Mouse (Mus musculus): ENCODE measurements at regions not wholly inside any gene's neighbourhood (a gene's known extent, or its start where the extent isn't known, plus 50 kb on each side); places are given as distances from the start of the nearest gene placed in this dataset.

DNA sequence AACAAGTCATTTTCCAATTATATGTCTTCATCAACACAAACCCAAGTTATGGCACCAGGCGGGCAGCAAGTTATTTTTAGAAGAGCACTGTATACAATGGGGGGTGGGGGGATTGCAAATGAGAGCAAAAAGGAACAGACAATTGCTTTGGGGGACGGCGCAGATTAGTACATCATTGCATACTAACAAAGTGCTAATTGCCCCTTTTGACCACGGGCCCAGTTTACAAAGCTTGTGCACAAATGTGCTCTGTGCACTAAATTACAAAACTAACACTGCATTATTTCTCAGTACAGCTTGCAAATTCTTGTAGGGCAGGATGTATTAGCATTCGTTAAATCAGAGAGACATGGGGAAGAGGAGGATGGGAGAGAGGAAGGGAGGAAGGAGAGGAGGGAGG is 116.3 kb upstream of the Cmc1 start:
- H3K4me3 ChIP-seq, result no peak overlapping the region
- no peak for ATAC-seq (ENCODE audit: insufficient number of reproducible peaks, insufficient read depth, low FRiP score, low TSS enrichment, low read depth)
- H3K4me2 ChIP-seq, result no peak overlapping the region
- H3K9ac ChIP-seq, result no peak overlapping the region
- H3K9me3 ChIP-seq, result no peaks in the 10 kb centered on the region
- H3K27ac ChIP-seq, result no peak overlapping the region
- WGBS, result 63% methylated on average over 5 of the region's 5 CpGs
- no peaks in the 10 kb centered on the region for H3K4me1 ChIP-seq
- no peaks in the 10 kb centered on the region for H3K36me3 ChIP-seq
- no peaks in the 10 kb centered on the region for H3K27me3 ChIP-seq

DNA sequence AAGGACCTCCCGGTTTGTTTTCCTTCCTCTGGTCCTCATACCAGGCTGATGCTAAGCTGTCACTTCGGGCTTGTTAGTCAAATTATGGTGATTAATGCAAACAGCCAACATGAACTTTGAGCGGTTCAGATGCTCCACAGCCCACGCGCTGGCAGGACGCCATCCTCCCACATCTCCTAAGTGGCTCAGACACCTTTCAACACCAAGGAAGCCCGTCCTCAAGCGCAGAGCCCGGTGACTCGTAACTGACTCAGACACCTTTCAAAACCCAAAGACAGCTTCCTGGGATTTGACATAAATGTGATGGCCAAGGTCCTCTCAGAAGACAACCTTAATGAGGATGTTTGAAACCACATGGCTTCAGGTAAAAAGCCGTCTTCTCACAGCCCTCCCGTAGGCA is 121.7 kb upstream of the Cmc1 start:
- WGBS, result 88% methylated on average over 12 of the region's 12 CpGs
- H3K4me1 ChIP-seq, result no peaks in the 10 kb centered on the region
- no peak for ATAC-seq (ENCODE audit: insufficient number of reproducible peaks, insufficient read depth, low FRiP score, low TSS enrichment, low read depth)
- H3K27ac ChIP-seq, result no peak overlapping the region
- H3K9ac ChIP-seq, result no peak overlapping the region
- no peak overlapping the region for H3K4me2 ChIP-seq
- H3K4me3 ChIP-seq, result no peak overlapping the region
- no peaks in the 10 kb centered on the region for H3K36me3 ChIP-seq
- H3K27me3 ChIP-seq, result no peaks in the 10 kb centered on the region
- H3K9me3 ChIP-seq, result no peaks in the 10 kb centered on the region

DNA sequence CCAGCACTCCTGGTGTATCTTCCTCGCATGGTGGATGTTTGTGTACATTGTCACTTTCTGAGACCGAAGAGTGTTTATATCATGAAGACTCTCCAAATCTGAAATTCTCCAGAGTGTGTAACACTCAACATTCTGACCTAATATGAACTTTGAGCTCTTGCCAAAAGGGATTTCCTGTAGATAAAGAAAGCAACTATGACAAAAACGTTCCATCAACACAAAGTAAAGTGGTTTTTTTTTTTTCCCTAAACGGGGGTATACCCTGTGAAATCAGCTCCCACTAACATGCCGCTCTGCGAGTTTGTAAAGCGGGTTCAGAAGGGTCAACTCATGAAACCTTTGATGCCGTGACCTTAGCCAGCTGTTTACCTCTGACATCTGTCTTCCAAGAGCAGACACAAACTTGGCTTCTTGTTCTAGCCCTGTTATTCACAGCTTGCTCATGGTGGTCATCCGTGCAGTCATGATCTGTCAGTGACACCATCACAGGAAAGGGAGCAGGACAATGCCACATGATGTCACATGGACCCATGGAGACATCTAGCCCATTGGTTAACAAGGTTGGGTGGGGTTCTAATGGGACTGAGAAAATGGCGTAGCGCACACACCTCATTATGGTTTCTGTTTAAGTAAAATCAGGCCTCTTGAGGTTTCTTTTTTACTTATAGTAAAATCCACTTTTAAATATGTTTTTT is 122.9 kb upstream of the Cmc1 start:
- Histone ChIP-seq H3K4me1 (no peaks in the 10 kb centered on the region), H3K9me3 (no peaks in the 10 kb centered on the region), H3K4me2 (no peak overlapping the region), H3K9ac (no peak overlapping the region), H3K4me3 (no peak overlapping the region), H3K36me3 (no peaks in the 10 kb centered on the region), H3K27ac (no peak overlapping the region), H3K27me3 (no peaks in the 10 kb centered on the region)
- ATAC-seq (ENCODE audit: insufficient number of reproducible peaks, insufficient read depth, low FRiP score, low TSS enrichment, low read depth), result no peak
- 79% methylated on average over 11 of the region's 11 CpGs for WGBS

DNA sequence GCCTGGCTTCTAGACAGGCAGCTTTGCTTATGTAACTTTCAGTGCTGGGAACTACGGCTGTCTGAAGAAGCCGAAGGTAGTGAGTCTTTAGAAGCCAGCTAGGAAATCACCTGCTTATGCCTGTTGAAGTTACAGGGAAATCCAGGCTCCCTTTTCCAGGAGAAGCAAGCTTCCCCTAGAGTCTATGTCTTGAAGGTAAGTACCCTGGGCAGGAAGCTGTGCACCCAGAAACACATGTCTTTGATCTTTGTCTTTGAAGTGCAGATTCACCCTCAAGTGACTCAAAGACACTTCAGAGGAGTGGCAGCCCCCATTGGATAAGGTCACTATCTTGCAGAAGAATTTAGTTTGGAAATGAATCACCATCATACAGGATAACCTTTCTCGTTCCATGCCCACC is 135.5 kb upstream of the Cmc1 start:
- Histone ChIP-seq H3K4me3 (no peak overlapping the region), H3K27me3 (no peaks in the 10 kb centered on the region), H3K36me3 (no peaks in the 10 kb centered on the region), H3K4me2 (no peak overlapping the region), H3K9me3 (no peaks in the 10 kb centered on the region), H3K9ac (no peak overlapping the region), H3K27ac (no peak overlapping the region), H3K4me1 (no peaks in the 10 kb centered on the region)
- ATAC-seq (ENCODE audit: insufficient number of reproducible peaks, insufficient read depth, low FRiP score, low TSS enrichment, low read depth), result no peak
- WGBS, result 71% methylated on average over 3 of the region's 3 CpGs

DNA sequence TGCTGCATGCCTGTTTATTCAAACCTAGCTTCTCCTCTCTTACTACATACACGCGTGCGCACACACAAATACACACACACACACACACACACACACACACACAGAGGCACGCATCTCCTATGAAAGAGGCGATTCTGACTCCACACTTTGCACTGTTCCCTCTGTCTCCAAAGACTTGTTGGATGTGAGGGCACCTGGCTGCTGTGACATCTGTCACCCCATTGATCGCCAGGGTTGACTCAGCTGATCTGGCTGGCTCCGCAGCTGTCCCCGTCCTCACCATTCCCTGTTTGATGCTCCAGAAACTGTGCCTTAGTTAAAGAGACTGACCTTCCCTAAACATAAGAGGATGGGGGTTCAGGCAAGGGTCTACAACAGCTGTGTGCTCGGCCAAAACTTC is 137.6 kb upstream of the Cmc1 start:
- no peaks in the 10 kb centered on the region for H3K9me3 ChIP-seq
- no peak overlapping the region for H3K9ac ChIP-seq
- no peak overlapping the region for H3K4me3 ChIP-seq
- no peak overlapping the region for H3K27ac ChIP-seq
- ATAC-seq (ENCODE audit: insufficient number of reproducible peaks, insufficient read depth, low FRiP score, low TSS enrichment, low read depth), result no peak
- no peaks in the 10 kb centered on the region for H3K27me3 ChIP-seq
- no peaks in the 10 kb centered on the region for H3K4me1 ChIP-seq
- 87% methylated on average over 9 of the region's 9 CpGs for WGBS
- H3K4me2 ChIP-seq, result no peak overlapping the region
- no peaks in the 10 kb centered on the region for H3K36me3 ChIP-seq

DNA sequence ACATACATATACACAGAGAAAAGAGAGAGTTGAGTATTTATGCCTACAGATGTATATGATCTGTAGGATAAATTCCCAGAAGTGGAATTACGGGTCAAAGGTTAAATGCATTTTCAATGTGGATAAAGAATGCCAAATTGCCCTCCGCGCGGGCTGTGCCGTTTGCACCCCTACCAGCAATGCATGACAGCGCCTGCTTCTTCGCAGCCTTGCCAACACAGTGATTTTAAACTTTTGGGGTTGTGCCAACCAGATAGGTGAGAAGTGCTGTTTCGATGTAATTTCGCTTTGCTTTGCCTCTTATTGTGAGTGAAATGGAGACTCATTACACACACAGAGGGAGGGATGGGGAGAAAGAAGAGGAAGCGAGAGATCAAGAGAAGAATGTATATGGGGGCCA is 142.9 kb upstream of the Cmc1 start:
- no peak for ATAC-seq (ENCODE audit: insufficient number of reproducible peaks, insufficient read depth, low FRiP score, low TSS enrichment, low read depth)
- Histone ChIP-seq H3K27ac (no peak overlapping the region), H3K9ac (no peak overlapping the region)

DNA sequence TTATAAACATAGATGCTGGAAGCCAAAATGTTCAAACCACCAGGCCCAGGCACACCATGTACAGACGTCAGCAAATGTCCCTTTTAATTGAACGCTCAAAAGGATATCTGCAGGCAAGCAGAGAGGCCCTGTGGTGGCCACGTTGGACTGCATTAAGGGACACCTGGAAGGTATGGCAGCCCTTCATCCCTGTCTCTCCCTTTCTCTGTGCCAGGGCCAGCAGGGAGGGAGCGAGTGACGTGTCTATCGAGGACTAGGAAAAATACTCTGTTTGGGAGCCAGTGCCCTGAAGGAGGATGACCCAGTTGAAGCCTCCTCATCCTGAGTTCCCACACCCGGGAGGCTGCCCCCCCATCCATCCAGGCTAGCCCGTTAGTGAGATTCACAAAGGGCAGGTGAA is 144.0 kb upstream of the Cmc1 start:
- H3K4me3 ChIP-seq, result no peak overlapping the region
- H3K27ac ChIP-seq, result no peak overlapping the region
- H3K9me3 ChIP-seq, result no peaks in the 10 kb centered on the region
- no peak overlapping the region for H3K9ac ChIP-seq
- H3K36me3 ChIP-seq, result no peaks in the 10 kb centered on the region
- no peak overlapping the region for H3K4me2 ChIP-seq
- H3K4me1 ChIP-seq, result no peaks in the 10 kb centered on the region
- no peaks in the 10 kb centered on the region for H3K27me3 ChIP-seq
- ATAC-seq (ENCODE audit: insufficient number of reproducible peaks, insufficient read depth, low FRiP score, low TSS enrichment, low read depth), result no peak
- WGBS, result 78% methylated on average over 8 of the region's 8 CpGs

More for the DNA sequence above, 142.9 kb upstream of the Cmc1 start:
- no peak overlapping the region for H3K4me3 ChIP-seq
- 88% methylated on average over 10 of the region's 10 CpGs for WGBS
- no peaks in the 10 kb centered on the region for H3K36me3 ChIP-seq
- H3K4me1 ChIP-seq, result no peaks in the 10 kb centered on the region
- no peaks in the 10 kb centered on the region for H3K27me3 ChIP-seq
- H3K9me3 ChIP-seq, result no peaks in the 10 kb centered on the region
- H3K4me2 ChIP-seq, result no peak overlapping the region

DNA sequence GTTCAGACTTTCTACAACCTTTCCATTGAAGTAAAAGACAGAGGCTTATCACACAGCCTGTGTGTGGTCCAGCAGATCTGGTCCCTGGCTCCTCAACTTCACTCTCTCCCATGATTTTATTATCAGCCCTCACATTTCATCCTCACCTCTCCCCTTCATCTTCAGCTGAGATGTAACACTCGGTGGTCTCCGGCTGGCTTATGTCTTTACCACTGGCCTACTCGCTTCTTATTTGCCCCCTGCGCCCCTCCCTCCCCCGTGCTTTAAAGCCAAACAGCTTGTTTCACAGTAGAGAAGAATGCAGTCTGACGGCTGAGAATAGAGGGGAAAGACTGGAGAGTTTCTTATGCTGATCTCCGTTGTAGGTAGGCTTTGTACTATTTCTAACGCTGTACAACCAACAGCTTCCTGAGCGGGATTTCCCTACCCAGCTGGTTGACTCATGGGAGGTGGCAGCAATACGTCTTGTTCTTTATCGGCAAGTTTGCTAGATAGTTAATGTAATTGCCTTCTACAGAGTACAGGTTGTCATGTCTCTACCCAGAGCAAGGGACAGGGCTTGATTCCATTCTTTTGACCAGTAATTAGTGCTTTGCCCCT is 152.9 kb upstream of the Cmc1 start:
- H3K4me1 ChIP-seq, result no peaks in the 10 kb centered on the region
- no peak overlapping the region for H3K27ac ChIP-seq
- no peaks in the 10 kb centered on the region for H3K27me3 ChIP-seq
- H3K36me3 ChIP-seq, result no peaks in the 10 kb centered on the region
- no peak overlapping the region for H3K4me2 ChIP-seq
- H3K4me3 ChIP-seq, result no peak overlapping the region
- ATAC-seq (ENCODE audit: insufficient number of reproducible peaks, insufficient read depth, low FRiP score, low TSS enrichment, low read depth), result no peak
- no peak overlapping the region for H3K9ac ChIP-seq
- WGBS, result 77% methylated on average over 11 of the region's 11 CpGs
- H3K9me3 ChIP-seq, result no peaks in the 10 kb centered on the region

DNA sequence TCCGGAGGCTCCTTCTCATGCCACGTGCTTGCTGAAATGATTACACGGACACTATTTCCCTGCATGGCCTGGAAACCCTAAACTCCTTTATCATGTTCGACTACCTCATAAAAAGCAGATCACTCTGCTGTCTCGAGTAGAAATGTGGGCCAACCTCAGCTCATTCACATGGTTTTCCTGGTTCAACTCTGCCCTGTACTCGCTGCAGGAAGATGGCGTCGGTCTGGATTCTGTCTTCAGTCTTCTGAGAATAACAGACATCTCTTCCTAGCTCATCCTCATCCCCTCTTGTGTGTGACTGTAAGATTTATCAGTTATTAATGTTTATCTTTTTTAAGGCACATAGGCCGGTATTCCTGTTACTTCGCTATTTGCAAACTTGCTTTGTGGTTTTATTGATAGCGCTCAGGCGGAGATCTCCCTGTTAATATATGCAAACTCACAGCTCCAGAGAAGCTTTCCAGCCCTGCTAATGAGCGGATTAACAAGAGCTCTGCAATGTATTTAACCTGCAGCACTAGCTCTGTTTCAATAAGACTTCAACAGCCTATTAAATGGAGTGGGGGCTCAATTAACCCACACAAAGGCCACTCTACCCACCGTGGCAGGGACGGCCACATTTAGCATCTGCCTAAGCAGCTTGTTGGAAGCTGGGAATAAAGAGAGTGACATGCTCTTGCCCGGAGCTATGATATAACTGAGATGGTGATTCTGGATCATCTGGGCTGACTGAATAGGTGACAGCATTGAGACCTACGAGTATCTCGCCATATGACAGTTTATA is 159.5 kb upstream of the Eomes start:
- no peak overlapping the region for H3K9ac ChIP-seq
- H3K36me3 ChIP-seq, result no peaks in the 10 kb centered on the region
- H3K4me2 ChIP-seq, result no peak overlapping the region
- H3K9me3 ChIP-seq, result no peaks in the 10 kb centered on the region
- 84% methylated on average over 18 of the region's 18 CpGs for WGBS
- H3K4me3 ChIP-seq, result no peak overlapping the region
- no peak for ATAC-seq (ENCODE audit: insufficient number of reproducible peaks, insufficient read depth, low FRiP score, low TSS enrichment, low read depth)
- H3K27me3 ChIP-seq, result no peaks in the 10 kb centered on the region
- no peaks in the 10 kb centered on the region for H3K4me1 ChIP-seq
- no peak overlapping the region for H3K27ac ChIP-seq

DNA sequence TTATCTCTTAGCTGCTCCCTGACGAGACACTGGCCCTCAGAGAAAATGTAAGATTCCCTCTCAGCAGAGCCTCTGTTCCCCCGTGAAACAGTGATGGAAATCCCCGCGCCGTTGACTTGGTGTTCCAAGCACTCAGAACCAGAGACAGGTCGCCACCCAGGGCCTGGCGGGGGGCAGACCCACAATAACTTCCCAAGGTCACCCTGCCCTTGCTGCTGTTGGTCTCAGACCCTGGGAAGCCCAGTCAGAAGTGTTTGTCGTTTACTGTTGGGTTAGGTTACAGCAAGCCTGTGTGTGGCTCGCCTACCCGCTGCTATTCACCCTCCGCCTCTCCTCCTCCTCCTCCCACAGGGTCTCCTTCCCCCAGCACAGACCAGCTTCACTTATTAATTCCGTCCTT is 154.2 kb upstream of the Eomes start:
- 30% methylated on average over 12 of the region's 12 CpGs for WGBS
- Histone ChIP-seq H3K27ac (no peak overlapping the region), H3K4me1 (peaks cover 4% of the 10 kb centered on the region), H3K9me3 (no peaks in the 10 kb centered on the region), H3K4me2 (no peak overlapping the region), H3K4me3 (no peak overlapping the region), H3K9ac (no peak overlapping the region), H3K36me3 (no peaks in the 10 kb centered on the region), H3K27me3 (no peaks in the 10 kb centered on the region)
- ATAC-seq (ENCODE audit: insufficient number of reproducible peaks, insufficient read depth, low FRiP score, low TSS enrichment, low read depth), result no peak

DNA sequence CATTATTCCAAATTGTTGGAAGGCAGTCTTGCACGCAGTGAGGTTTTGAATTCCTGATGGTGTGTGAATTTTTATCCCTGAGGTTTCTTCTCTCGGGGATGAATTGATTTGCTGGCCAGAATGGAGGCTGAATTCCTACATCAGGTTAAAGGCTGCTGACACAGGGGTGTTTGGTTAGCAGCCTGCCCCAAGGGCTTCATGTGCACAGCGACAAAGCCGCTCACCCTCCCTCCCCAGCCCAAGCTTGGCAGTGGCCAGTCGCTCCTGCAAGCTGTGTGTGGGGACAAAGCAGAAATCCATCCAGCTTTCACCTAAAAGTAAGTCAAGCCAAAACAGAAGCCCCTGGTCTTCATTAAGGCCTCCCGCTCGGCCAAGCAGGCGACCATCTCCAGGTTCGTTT is 151.4 kb upstream of the Eomes start:
- H3K4me1 ChIP-seq, result peaks cover 4% of the 10 kb centered on the region
- H3K36me3 ChIP-seq, result no peaks in the 10 kb centered on the region
- 53% methylated on average over 9 of the region's 9 CpGs for WGBS
- no peaks in the 10 kb centered on the region for H3K9me3 ChIP-seq
- H3K27ac ChIP-seq, result no peak overlapping the region
- no peak overlapping the region for H3K4me2 ChIP-seq
- ATAC-seq (ENCODE audit: insufficient number of reproducible peaks, insufficient read depth, low FRiP score, low TSS enrichment, low read depth), result no peak
- no peaks in the 10 kb centered on the region for H3K27me3 ChIP-seq
- H3K9ac ChIP-seq, result no peak overlapping the region
- H3K4me3 ChIP-seq, result no peak overlapping the region

DNA sequence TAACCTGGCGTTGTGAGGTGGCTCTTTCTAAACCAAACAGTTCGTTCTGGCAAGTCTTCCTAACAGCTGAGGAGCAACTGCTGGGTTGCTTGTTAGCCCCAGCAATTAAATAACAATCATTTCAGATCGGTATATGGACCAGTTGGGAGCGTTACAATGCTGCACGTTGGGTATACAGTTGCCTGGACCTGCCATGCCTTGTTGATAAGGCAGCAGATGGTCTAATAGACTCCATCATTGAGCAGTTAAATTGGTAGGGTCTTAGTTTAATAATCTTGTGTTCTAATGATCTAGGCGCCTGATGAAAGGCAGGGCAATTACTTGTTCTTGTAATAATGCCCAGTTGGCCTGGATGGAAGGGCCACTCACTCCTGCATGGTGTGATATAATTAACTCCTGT is 150.1 kb upstream of the Eomes start:
- 83% methylated on average over 6 of the region's 6 CpGs for WGBS
- Histone ChIP-seq H3K4me3 (no peak overlapping the region), H3K9me3 (no peaks in the 10 kb centered on the region), H3K27ac (no peak overlapping the region), H3K4me1 (peaks cover 4% of the 10 kb centered on the region), H3K27me3 (no peaks in the 10 kb centered on the region), H3K4me2 (no peak overlapping the region), H3K9ac (no peak overlapping the region), H3K36me3 (no peaks in the 10 kb centered on the region)
- no peak for ATAC-seq (ENCODE audit: insufficient number of reproducible peaks, insufficient read depth, low FRiP score, low TSS enrichment, low read depth)

All from embryonic facial prominence, embryonic 13.5 days (tissue).